Mouse (Mus musculus): ENCODE data around the gene Hivep3.

GRCm38 (mm10) chr4:120058157-120058556 is 324.6 kb downstream of the Hivep3 start:
- TF ChIP-seq USF1 (IDR thresholded peaks at IDR 0.05; ENCODE audit: low read depth) (no peak), POLR2A (IDR thresholded peaks at IDR 0.05; ENCODE audit: insufficient read length, low read depth) (no peak), MYOG (IDR thresholded peaks at IDR 0.05; ENCODE audit: control insufficient read depth in 1 of 3, insufficient read depth in 1 of 3, insufficient read length in 2 of 3, low read depth in 2 of 3) (no peak), CEBPB (IDR thresholded peaks at IDR 0.05; ENCODE audit: insufficient read depth, poor library complexity, severe bottlenecking) (no peak), MAX (IDR thresholded peaks at IDR 0.05; ENCODE audit: low read depth) (no peak), POLR2AphosphoS2 (IDR thresholded peaks at IDR 0.05; ENCODE audit: insufficient read length, low read depth) (no peak), E2F4 (IDR thresholded peaks at IDR 0.05; ENCODE audit: insufficient read depth) (no peak), TCF3 (IDR thresholded peaks at IDR 0.05; ENCODE audit: insufficient read length, low read depth) (no peak), REST (IDR thresholded peaks at IDR 0.05; ENCODE audit: insufficient read depth, insufficient read length) (no peak), SRF (IDR thresholded peaks at IDR 0.05; ENCODE audit: control insufficient read depth, insufficient read length, low read depth) (no peak)

All from myocyte (in vitro differentiated cells).